In genomic region chr6:41646220-41646619, GRCm38 (mm10) we compare ENCODE assay signal across 37 mouse cellular contexts. TPM values are rescaled to one million over a fixed set of nuclear protein-coding genes. Genes with fewer than 3 reads are reported as not detected.
"Had no signal": no experiment of that assay in that cellular context is flagged by ENCODE, and none has a peak within 500 bp of the region (broad histone marks: within the 10 kb centered on the region; RNA-seq: fewer than 3 reads in every experiment).

No protein-coding gene starts in this region.

- H3K27me3 ChIP-seq: limb, embryonic 12.5 days; limb, embryonic 13.5 days; limb, embryonic 15.5 days; liver, embryonic 13.5 days; liver, embryonic 15.5 days; lung, embryonic 15.5 days; midbrain, embryonic 12.5 days; midbrain, embryonic 15.5 days; neural tube, embryonic 12.5 days had no signal

- DNase-seq: left cerebral cortex, postnatal 4 days; liver; liver, embryonic 13.5 days; liver, postnatal 0 days; lung, adult 18-20 months; lung, adult 2 months; lung, embryonic 14.5 days; lung, postnatal 10 days; lung, postnatal 14 days; lung, postnatal 36 days; lung, postnatal 4 days; midbrain, embryonic 14.5 days had no signal

- H3K9me3 ChIP-seq: limb, embryonic 10.5 days; limb, embryonic 12.5 days; limb, embryonic 13.5 days; limb, embryonic 15.5 days; liver, embryonic 13.5 days; liver, embryonic 15.5 days; lung, embryonic 15.5 days; megakaryocyte, embryonic 14.5 days; midbrain, embryonic 10.5 days; midbrain, embryonic 12.5 days; midbrain, embryonic 15.5 days; neural tube, embryonic 12.5 days had no signal

- H3K36me3 ChIP-seq: limb, embryonic 10.5 days; limb, embryonic 12.5 days; limb, embryonic 13.5 days; limb, embryonic 15.5 days; liver, embryonic 13.5 days; liver, embryonic 15.5 days; lung, embryonic 15.5 days; midbrain, embryonic 10.5 days; midbrain, embryonic 12.5 days; midbrain, embryonic 15.5 days; neural tube, embryonic 12.5 days had no signal

- H3K4me2 ChIP-seq: limb, embryonic 12.5 days; limb, embryonic 13.5 days; limb, embryonic 15.5 days; liver, embryonic 11.5 days; liver, embryonic 13.5 days; liver, embryonic 15.5 days; lung, embryonic 14.5 days; lung, embryonic 15.5 days; midbrain, embryonic 12.5 days; midbrain, embryonic 15.5 days; neural tube, embryonic 12.5 days had no signal

- H3K4me3 ChIP-seq: left cerebral cortex, adult 2 months; limb, embryonic 10.5 days; limb, embryonic 12.5 days; limb, embryonic 13.5 days; limb, embryonic 15.5 days; liver, embryonic 13.5 days; liver, embryonic 15.5 days; lung, embryonic 15.5 days; megakaryocyte, embryonic 14.5 days; midbrain, embryonic 10.5 days; midbrain, embryonic 12.5 days; midbrain, embryonic 15.5 days; myocyte; neural tube, embryonic 12.5 days had no signal

- ATAC-seq: liver, postnatal 0 days; lung, postnatal 0 days; midbrain, embryonic 15.5 days; midbrain, embryonic 16.5 days had no signal

- H3K9ac ChIP-seq: limb, embryonic 12.5 days; limb, embryonic 13.5 days; limb, embryonic 15.5 days; liver, embryonic 13.5 days; liver, embryonic 14.5 days; liver, embryonic 15.5 days; liver, postnatal 0 days; lung, embryonic 14.5 days; lung, embryonic 15.5 days; midbrain, embryonic 12.5 days; midbrain, embryonic 15.5 days; neural tube, embryonic 12.5 days had no signal

- H3K4me1 ChIP-seq: limb, embryonic 10.5 days; limb, embryonic 12.5 days; limb, embryonic 13.5 days; limb, embryonic 15.5 days; liver, embryonic 13.5 days; lung, embryonic 15.5 days; megakaryocyte, embryonic 14.5 days; midbrain, embryonic 10.5 days; midbrain, embryonic 12.5 days; midbrain, embryonic 15.5 days; neural tube, embryonic 12.5 days had no signal

- H3K27ac ChIP-seq: left cerebral cortex, adult 2 months; limb, embryonic 10.5 days; limb, embryonic 12.5 days; limb, embryonic 13.5 days; limb, embryonic 15.5 days; liver, embryonic 13.5 days; liver, embryonic 14.5 days; liver, embryonic 15.5 days; lung, embryonic 15.5 days; macrophage; midbrain, embryonic 10.5 days; midbrain, embryonic 12.5 days; midbrain, embryonic 15.5 days; neural tube, embryonic 12.5 days had no signal

RNA-seq across cellular contexts. Expression of gene Trpv6, which starts 10.0 kb away (rescaled TPM):
- polyA plus RNA-seq: liver, adult 2 months; liver, postnatal 0 days; macrophage had no signal

RNA-seq across cellular contexts. Expression of gene Trpv5, which starts 34.3 kb away (rescaled TPM):
- polyA plus RNA-seq: limb, embryonic 10.5 days; limb, embryonic 11.5 days; limb, embryonic 12.5 days; limb, embryonic 13.5 days; limb, embryonic 14.5 days; limb, embryonic 15.5 days; liver, adult 2 months; liver, embryonic 13.5 days; lung, adult 2 months; lung, embryonic 14.5 days; lung, embryonic 15.5 days; lung, embryonic 16.5 days; lung, postnatal 0 days; macrophage; midbrain, embryonic 10.5 days; midbrain, embryonic 12.5 days; midbrain, embryonic 14.5 days; midbrain, embryonic 15.5 days; midbrain, embryonic 16.5 days; midbrain, postnatal 0 days; myocyte; neural tube, embryonic 11.5 days; neural tube, embryonic 12.5 days had no signal

RNA-seq across cellular contexts. Expression of gene Llcfc1, which starts 38.0 kb away (rescaled TPM):
- polyA plus RNA-seq: limb, embryonic 10.5 days; limb, embryonic 11.5 days; limb, embryonic 12.5 days; limb, embryonic 13.5 days; limb, embryonic 14.5 days; limb, embryonic 15.5 days; liver, adult 2 months; liver, embryonic 11.5 days; liver, embryonic 13.5 days; liver, embryonic 14.5 days; liver, embryonic 16.5 days; liver, postnatal 0 days; lung, adult 2 months; lung, embryonic 14.5 days; lung, embryonic 15.5 days; lung, embryonic 16.5 days; lung, postnatal 0 days; macrophage; midbrain, embryonic 10.5 days; midbrain, embryonic 12.5 days; midbrain, embryonic 14.5 days; midbrain, embryonic 15.5 days; midbrain, embryonic 16.5 days; midbrain, postnatal 0 days; myocyte; neural tube, embryonic 11.5 days; neural tube, embryonic 12.5 days had no signal

RNA-seq across cellular contexts. Expression of gene Kel, which starts 57.9 kb away (rescaled TPM):
- polyA plus RNA-seq: liver, adult 2 months; lung, adult 2 months; macrophage; myocyte had no signal
